Mouse (Mus musculus) large intestine, adult 2 months (tissue): ENCODE results near the gene Gm10097. TPM values are rescaled to one million over a fixed set of nuclear protein-coding genes. Genes with fewer than 3 reads are reported as not detected.

Source experiments
- DNase-seq: peaks from one replicate; pipeline ENCODE4 v3.0.0-alpha.2; 2012; ENCODE audit warnings: low read depth, low spot score
- WGBS: fragments of 180-500 bp; shearing (Covaris S2); methylation state at CpG from one replicate; pipeline ENCODE4 v1.1.7; 2018; 5-methylcytosine and 5-hydroxymethylcytosine counted together
- polyA plus RNA-seq: library from polyadenylated mRNA; depleted of rRNA; stranded (reverse); fragments of >200 nt; gene quantifications from 2 replicates; pipeline ENCODE4 v1.2.3, GENCODE M21; 2012

Gm10097 gene
- polyA plus RNA-seq, 1 experiment = not detected

DNA sequence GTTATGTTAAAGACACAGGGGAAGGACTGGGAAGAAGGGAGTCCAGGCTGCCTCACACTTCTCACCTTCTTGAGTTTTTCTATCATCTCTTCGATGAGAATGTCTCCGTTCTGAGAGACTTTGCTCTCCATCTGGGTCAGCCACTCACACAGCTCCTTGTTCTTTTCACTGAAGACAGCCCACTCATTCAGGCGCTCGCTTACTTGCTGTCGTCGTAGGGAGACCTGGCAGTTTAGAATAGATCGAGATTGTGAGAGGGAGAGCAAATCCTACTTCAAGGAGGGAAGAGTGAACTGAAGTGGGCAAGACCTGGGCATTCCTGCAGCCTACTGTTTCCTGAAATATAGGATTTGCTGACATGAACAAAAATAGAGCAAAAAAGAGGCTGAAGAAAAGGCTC lies 6.7 kb downstream of the Gm10097 start:
- DNase-seq = no peak
- 89% methylated on average over 7 of the region's 7 CpGs for WGBS

DNA sequence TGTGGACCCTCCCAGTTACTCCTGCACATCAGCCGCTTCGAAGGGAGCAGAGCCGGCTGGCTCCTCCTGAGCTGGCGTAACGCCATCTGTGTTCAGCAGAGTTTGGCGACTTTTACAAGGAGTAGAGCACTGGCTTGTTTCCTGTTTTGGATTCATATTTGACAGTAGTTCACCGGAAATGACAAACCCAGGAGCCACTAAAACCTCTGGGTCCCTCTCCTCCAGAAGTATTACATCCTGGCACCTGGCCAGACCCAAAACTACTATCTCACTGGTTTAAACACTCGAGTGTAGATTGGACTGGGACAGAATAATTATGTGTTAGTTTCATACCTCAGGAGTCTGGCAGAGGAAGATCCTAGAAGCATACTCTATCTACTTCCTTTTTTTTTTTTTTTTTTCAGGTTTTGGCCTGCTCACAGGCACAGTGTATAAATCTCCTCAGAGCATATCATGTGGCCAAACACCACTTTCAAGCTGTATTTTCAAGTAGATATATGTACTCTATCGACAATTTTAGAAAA lies 11.0 kb downstream of the Gm10097 start:
- WGBS = 56% methylated on average over 9 of the region's 9 CpGs
- DNase-seq = no peak

DNA sequence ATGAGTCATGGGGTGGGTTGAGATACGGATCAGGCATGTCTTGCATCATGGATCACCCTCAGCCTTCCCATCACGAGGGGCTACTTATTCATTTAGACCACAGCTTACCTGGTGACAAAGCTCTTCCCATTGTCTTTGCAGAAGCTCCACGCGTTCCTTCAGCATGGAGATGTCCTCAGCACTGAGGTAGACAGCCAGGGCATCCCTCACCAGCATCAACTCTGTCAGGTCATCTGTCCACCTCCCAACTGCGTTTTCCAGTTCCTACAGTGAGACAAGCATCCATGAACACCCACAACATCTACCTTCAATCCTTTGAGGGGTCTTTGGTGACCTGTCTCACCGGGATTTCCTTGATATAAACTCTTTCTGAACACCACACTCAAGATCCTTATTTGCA lies 14.7 kb downstream of the Gm10097 start:
- WGBS = 75% methylated on average over 6 of the region's 6 CpGs
- no peak for DNase-seq

DNA sequence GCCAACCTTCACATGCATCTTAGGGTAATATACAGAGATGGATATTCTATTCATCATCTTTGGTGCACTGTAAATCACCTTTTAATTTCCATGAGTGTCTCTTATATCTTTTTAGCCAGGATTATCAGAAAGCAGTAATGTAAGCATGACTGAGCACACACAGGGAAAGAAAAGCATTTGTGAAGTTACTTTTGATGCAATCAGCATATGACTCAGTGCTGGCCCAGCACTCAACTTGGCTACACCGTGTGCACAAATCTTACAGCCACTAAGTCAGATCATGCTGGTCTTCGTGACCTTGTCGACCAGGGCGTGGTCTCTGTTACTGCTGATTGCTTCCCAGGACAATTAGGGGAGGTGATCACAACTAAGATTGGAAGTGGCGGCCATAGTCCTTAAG lies 16.8 kb downstream of the Gm10097 start:
- WGBS = 69% methylated on average over 5 of the region's 5 CpGs
- DNase-seq = no peak

DNA sequence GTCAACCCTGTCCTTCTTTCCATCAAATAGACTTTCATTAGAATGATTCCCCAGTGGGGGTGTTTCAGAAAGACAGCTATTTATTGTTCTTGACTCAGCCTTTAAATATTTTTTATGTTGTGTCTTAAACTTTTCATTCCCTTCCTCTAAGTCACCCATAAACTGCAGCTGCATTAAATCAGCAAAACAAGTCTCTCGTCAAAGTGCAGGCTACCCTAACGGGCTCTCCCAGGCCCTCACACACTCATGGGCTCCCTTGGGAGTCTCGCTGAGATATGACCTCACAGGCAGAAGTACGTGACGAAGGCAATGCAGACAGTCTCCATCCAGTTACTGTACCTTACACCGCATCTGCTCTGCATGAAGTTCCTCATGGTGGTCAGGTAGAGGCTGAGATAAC lies 17.3 kb downstream of the Gm10097 start:
- 86% methylated on average over 6 of the region's 6 CpGs for WGBS
- DNase-seq = no peak

DNA sequence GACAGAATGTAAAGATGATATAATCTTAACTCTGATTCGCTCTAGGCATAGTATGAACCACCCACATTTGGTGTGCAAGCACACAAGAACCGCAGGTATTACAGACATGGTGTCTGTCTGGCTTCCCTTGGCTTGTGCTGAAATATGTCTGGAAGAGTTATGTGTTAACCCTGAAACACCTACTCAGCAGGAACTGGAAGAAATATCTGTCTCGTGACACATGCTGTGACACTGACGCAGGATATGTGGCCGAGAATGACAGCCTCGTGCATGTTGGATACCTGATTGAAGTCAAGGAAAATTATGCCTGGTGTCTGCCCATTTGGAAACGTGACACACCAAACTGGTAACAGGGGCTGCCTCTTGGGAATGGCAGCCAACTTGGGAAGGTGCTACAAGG lies 18.3 kb downstream of the Gm10097 start:
- WGBS = 86% methylated on average over 7 of the region's 7 CpGs
- no peak for DNase-seq

DNA sequence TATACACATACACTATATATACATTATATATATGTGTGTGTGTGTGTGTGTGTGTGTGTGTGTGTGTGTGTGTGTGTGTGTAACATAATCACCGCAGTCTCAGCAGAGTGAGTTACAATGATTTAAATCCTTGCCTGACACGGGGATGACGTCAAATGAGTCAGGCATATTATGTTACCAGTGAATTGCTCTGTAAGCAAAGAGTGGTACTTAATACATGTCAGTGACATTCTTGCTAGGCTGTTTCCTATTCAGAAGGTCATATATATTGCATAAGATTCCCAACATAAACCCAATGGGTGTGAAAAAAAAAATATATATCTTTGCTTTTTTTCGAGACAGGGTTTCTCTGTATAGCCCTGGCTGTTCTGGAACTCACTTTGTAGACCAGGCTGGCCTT lies 20.1 kb downstream of the Gm10097 start:
- DNase-seq = no peak
- WGBS = 86% methylated on average over 4 of the region's 4 CpGs

DNA sequence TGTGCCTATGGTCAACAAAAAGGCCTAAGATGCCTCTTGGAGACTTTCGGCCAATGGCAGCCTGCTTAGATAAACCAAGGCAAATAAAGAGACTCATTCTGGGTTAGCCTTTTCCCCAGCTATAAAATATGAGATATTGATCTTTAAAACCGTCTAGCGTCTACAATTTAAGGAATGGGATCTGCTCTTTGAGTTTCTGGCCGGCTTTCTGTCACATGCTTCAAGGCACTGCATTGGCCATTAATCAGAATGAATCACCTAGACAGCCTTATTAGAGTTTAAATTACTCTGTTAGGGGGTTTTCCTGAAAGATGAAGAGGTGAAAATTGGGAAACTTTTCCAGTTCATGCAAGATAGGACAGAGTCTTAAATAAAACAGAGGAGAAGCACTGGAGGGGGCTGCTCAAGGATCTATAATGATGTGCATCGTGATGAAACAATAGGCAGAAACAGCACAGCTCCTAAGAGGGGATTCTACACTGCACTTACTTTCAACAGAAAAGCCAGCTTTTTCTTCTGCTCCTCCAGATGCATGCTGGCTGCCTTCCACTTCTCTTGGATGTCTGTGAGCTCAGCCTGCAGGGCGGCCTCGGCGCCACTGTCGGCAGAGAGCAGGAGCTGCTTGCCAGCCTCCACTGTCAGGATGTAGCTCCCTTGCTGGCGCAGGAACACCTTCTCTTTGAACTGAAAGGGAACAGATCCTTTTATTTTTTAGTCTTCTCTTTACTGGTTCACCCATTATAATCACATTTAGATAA lies 28.2 kb downstream of the Gm10097 start:
- no peak for DNase-seq
- 60% methylated on average over 10 of the region's 10 CpGs for WGBS

DNA sequence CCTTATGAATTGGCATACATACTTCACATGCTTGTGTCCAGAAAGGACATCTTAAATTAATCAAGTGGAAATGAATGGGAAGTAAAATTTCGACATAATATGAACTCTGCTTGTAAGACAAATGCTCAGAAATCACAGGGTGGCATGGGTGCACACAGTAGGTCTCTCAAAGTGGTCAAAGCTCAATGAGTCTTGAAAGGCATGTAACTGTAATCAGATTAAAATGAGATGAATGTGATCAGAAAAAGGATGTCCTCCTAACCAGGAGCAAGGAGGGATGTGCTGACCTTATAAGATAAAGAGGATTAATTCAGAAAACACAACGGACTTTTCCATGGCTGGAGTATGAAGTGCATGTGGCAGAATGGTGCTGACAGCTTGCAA lies 28.8 kb downstream of the Gm10097 start:
- 68% methylated on average over 2 of the region's 2 CpGs for WGBS
- DNase-seq = no peak

DNA sequence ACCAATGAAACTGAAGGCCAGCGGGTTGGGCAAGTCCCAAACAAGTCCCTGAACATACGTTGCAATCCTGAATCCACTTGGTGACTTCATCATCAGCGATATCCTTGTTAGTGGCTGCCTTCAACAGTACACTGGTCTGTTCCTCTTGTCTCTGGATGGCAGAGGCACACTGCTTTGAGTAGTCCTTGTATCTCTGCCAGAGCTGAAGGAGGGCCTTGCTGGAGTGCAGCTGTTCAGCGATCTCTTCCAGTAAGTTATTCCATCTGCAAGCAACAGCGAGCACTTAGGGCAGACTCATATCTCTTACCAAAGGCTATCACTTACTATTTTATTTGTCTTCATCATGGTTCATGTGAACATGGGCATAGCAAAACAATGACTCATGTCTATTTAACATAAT lies 41.8 kb downstream of the Gm10097 start:
- no peak for DNase-seq
- 71% methylated on average over 5 of the region's 5 CpGs for WGBS

DNA sequence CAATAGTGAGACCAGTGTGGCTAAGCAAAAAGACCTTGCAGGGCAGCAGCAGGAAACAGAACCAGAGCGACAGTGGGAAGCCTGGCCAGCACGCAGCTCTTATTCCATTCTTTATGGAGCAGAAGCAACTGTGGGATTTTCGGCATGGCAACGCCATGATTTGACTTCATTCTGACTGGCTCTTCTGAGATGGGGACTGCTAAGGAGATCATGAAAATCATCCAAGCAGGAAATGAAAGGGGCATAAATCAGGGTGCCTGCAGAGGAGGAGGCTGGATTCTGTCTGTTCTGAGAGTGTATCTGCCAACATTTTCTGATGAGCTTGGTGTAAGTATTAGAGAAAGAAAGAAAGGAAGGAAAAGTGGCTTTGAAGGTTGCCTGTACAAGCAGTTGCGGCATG lies 47.2 kb downstream of the Gm10097 start:
- DNase-seq = no peak
- WGBS = 61% methylated on average over 5 of the region's 5 CpGs

DNA sequence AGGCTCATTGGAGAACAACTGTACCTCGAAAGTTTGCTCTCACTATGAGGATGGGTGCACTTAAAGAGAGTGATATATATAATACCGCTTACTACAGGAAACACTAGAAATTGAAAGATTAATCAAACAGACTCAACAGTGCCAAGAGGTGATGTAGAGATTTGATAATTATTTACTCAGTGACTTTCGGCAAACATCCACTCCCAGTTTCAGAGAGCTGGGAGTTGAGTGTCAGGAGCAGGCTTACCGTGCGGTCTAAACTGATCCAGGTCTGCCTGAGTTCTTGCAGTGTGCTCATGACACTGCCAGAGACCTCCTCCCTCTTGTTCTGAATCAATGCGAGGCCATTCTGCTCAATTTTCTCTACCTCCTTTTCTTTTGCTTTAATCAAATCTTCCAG lies 47.7 kb downstream of the Gm10097 start:
- 28% methylated on average over 6 of the region's 6 CpGs for WGBS

More for the DNA sequence above, 47.7 kb downstream of the Gm10097 start:
- no peak for DNase-seq
